Mouse (Mus musculus): Measurements from ENCODE around the gene Pla2g6. TPM values are rescaled to one million over a fixed set of nuclear protein-coding genes. Genes with fewer than 3 reads are reported as not detected.

Gene Pla2g6
- total RNA-seq (2014; rRNA removed), result 24.3 and 28.8 TPM in 2 replicates
- polyA plus RNA-seq (2015; fragmentation: Nextera tagmentation; extraction: Ambion mirVana), result 15.2 and 15.7 TPM in 2 replicates

DNA sequence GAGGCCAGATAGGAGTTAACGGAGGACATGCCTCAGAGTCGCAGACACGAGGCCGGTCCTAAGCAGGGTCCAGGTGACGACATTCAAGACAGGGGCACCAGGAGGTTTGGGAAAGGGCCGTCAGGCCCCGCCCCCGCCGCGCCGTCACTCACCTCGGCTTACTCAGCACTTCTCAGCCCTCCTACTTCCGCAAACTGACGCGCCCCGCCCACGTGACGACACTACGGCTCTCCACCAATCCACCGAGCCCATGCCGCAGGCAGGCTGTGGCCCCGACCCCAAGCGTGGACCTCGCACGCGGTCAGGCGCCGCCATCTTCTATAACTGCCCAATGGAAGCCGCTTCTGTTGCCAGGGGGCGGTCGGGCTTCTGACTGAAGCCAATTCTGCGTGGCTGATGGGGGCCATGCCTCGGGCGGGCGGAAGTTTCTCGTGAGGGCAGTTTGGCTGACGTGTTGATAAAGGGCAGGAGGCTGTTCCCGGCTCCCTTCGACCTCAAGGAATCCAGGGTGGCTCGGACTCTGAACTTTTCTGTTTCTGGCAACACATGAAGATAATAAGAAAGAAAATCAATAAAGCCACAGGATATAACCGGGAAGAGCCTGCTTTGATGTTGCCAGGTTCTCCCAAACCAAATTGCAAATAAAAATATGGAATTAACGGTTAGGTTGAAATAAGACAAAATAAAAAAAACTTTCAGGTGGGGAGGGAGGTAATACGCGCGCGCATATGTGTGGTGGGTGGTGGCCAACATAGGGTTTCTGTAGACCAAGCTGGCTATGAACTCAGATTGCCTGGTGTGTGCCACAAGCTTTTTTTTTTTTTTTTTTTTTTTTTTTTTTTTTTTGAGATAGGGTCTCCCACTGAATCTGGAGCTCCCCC lies at the start of gene Pla2g6:
Pla2g6 (minus strand) TSS at position 333 of the 881 bp plus-strand sequence.
- H3K27me3 ChIP-seq (ENCODE audit: insufficient read depth, low read length), result no peaks in the 10 kb centered on the region

DNA sequence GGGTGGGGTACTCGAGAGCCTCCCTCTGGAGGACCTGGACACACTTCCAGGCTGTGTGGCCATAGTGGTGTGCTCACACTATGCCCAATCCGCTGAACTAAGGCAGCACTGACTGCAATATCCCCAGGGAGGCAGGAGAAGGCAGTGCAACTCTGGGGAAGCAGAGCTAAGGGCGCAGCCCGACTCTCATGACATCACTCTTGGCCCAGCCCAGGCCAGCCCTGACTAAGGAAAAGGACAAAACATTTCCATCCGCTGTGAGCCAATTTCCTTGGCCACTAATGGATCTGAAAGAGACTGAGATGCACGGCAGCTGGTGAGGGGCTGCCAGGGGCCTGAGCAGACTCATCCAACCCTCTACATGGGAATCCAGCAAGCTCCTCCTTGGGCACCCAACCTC lies 49.5 kb upstream of the Pla2g6 start:
- peak; percentile 61 for DNase-seq (ENCODE audit: low spot score)
- no peak overlapping the region for H3K4me3 ChIP-seq (ENCODE audit: low read length)
- H3K9ac ChIP-seq (replicated peaks; ENCODE audit: low read length), result no peak overlapping the region
- no peak overlapping the region for H3K27ac ChIP-seq
- WGBS, result 75% methylated on average over 6 of the region's 6 CpGs
- H3K36me3 ChIP-seq (ENCODE audit: insufficient read depth, low read length), result peaks cover 30% of the 10 kb centered on the region; the same call in 1 of the 2 replicates
- no peaks in the 10 kb centered on the region for H3K27me3 ChIP-seq (ENCODE audit: insufficient read depth, low read length)
- peaks cover 3% of the 10 kb centered on the region; the same call in 1 of the 2 replicates for H3K4me1 ChIP-seq (ENCODE audit: insufficient read depth, low read length)
- H3K9me3 ChIP-seq (ENCODE audit: low read length), result no peaks in the 10 kb centered on the region
- TF ChIP-seq CTCF (IDR thresholded peaks at IDR 0.05; ENCODE audit: low read depth), result peak; percentile 45
- H3K4me2 ChIP-seq (ENCODE audit: low read depth, low read length), result no peak overlapping the region
- ATAC-seq, result peak; percentile 65

More for the DNA sequence above, at the start of gene Pla2g6:
- TF ChIP-seq CTCF (IDR thresholded peaks at IDR 0.05; ENCODE audit: low read depth), result 0 out of 2 replicates have a peak, but pooled peaks have one; percentile 13
- Histone ChIP-seq H3K4me1 (ENCODE audit: insufficient read depth, low read length) (peaks cover 17% of the 10 kb centered on the region), H3K4me2 (ENCODE audit: low read depth, low read length) (peak within 1 kb of the TSS; percentile 96), H3K9ac (replicated peaks; ENCODE audit: low read length) (peak within 1 kb of the TSS; percentile 74), H3K27ac (peak within 1 kb of the TSS; percentile 90), H3K36me3 (ENCODE audit: insufficient read depth, low read length) (no peaks in the 10 kb centered on the region), H3K9me3 (ENCODE audit: low read length) (no peaks in the 10 kb centered on the region), H3K4me3 (ENCODE audit: low read length) (peak within 1 kb of the TSS; percentile 49)
- DNase-seq (ENCODE audit: low spot score), result peak; percentile 99
- WGBS, result 5% methylated on average over 45 of the region's 46 CpGs
- peak; percentile 97 for ATAC-seq

DNA sequence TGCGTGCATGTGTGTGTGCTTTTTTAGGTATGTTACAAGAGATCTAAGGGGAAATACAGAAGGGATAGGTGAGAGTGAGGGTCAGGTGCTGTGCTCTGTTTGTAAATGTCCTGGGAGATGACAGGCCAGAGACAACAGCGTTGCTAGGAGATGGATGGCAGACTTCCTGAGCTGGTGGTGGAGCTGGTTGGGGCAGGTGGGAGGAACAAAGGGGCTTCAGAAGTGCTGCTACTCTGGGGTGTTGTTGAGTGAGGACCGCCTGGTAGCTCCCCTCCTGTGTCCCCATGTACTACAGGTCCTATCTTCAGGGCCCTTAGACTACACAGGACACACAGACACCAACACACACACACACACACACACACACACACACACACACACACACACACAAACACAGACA lies 46.6 kb upstream of the Pla2g6 start:
- WGBS, result 43% methylated on average over 3 of the region's 3 CpGs
- Histone ChIP-seq H3K36me3 (ENCODE audit: insufficient read depth, low read length) (peaks cover 38% of the 10 kb centered on the region; the same call in 1 of the 2 replicates), H3K9me3 (ENCODE audit: low read length) (no peaks in the 10 kb centered on the region), H3K27ac (no peak overlapping the region), H3K4me2 (ENCODE audit: low read depth, low read length) (no peak overlapping the region), H3K27me3 (ENCODE audit: insufficient read depth, low read length) (no peaks in the 10 kb centered on the region), H3K9ac (replicated peaks; ENCODE audit: low read length) (no peak overlapping the region), H3K4me1 (ENCODE audit: insufficient read depth, low read length) (no peaks in the 10 kb centered on the region), H3K4me3 (ENCODE audit: low read length) (no peak overlapping the region)
- ATAC-seq (no peak), DNase-seq (ENCODE audit: low spot score) (no peak)
- no peak for TF ChIP-seq CTCF (IDR thresholded peaks at IDR 0.05; ENCODE audit: low read depth)

DNA sequence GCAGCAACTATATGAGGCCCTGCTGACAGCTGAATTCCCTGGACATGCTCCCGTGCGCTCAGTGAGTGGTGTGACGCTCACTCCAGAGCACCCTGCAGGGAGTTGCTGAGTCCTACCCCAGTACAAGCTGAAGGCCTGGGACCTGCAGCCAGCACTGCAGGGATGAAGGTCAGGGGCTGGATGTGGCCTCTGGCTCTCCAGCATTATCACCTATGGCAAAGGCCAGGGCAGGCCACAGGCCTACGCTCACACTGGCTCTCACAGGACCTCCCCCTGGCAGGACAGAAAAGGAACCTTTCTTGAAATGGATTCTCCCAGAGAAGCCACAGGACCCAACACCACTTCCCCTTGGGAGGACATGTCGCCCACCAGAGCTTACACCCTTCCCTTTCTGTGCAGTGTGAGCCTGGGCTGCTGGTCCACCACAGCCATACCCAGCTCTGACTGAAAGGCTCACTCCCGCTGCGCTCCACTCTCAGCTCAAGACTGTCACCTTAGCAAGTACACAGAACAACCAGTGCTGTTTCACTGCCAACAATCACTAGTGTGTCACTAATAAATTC lies 42.2 kb upstream of the Pla2g6 start:
- no peak overlapping the region for H3K4me3 ChIP-seq (ENCODE audit: low read length)
- no peak for TF ChIP-seq CTCF (IDR thresholded peaks at IDR 0.05; ENCODE audit: low read depth)
- H3K9me3 ChIP-seq (ENCODE audit: low read length), result no peaks in the 10 kb centered on the region
- H3K27me3 ChIP-seq (ENCODE audit: insufficient read depth, low read length), result no peaks in the 10 kb centered on the region
- ATAC-seq (no peak), DNase-seq (ENCODE audit: low spot score) (no peak)
- peaks cover 53% of the 10 kb centered on the region for H3K36me3 ChIP-seq (ENCODE audit: insufficient read depth, low read length)
- H3K27ac ChIP-seq, result no peak overlapping the region
- WGBS, result 62% methylated on average over 7 of the region's 7 CpGs
- no peaks in the 10 kb centered on the region for H3K4me1 ChIP-seq (ENCODE audit: insufficient read depth, low read length)
- no peak overlapping the region; the same call in 1 of the 2 replicates for H3K9ac ChIP-seq (replicated peaks; ENCODE audit: low read length)
- no peak overlapping the region for H3K4me2 ChIP-seq (ENCODE audit: low read depth, low read length)

DNA sequence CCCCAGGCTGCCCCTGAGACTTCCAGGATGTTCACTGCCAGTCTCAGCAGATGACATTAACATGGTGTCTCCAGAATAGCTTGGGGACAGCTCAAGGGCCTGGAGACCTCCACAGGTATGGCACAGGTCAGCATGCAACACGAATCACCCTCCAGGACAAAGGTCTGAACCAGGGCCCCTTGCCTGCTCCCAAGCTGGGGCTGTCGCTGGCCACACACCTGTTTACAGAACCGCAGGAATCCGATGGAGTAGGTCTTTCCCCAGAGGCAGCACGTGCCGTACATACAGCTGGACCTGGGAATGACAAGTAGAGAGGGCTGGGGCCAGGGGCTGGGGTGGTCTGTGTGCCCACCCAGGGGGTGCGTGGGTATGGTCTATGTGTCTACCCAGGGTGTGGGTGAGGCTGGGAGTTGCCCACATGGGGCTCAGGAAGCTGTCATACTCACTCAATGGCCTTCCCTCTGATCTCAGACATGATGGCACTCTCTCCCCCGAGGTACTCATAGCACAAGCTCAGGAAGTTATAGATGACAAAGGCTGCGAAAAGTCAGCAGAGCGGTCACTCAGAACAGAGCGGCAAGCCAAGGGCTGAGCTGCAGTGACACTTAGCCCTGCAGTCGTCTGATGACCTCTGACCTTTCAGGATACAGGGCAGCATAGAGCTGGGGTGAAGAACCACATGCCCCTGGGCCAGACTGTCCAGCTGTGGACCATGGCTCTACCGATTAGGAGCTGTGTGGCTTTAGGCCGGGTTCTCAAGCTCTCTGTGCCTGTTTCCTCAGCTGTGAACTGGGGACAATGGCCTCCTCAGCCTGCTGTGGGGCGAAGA lies 41.5 kb upstream of the Pla2g6 start:
- Histone ChIP-seq H3K27me3 (ENCODE audit: insufficient read depth, low read length) (no peaks in the 10 kb centered on the region), H3K27ac (no peak overlapping the region), H3K4me3 (ENCODE audit: low read length) (no peak overlapping the region), H3K9me3 (ENCODE audit: low read length) (no peaks in the 10 kb centered on the region), H3K4me2 (ENCODE audit: low read depth, low read length) (no peak overlapping the region), H3K36me3 (ENCODE audit: insufficient read depth, low read length) (peaks cover 60% of the 10 kb centered on the region), H3K9ac (replicated peaks; ENCODE audit: low read length) (no peak overlapping the region; the same call in 1 of the 2 replicates), H3K4me1 (ENCODE audit: insufficient read depth, low read length) (no peaks in the 10 kb centered on the region)
- TF ChIP-seq CTCF (IDR thresholded peaks at IDR 0.05; ENCODE audit: low read depth), result no peak
- ATAC-seq (no peak), DNase-seq (ENCODE audit: low spot score) (no peak)
- WGBS, result 70% methylated on average over 15 of the region's 15 CpGs

DNA sequence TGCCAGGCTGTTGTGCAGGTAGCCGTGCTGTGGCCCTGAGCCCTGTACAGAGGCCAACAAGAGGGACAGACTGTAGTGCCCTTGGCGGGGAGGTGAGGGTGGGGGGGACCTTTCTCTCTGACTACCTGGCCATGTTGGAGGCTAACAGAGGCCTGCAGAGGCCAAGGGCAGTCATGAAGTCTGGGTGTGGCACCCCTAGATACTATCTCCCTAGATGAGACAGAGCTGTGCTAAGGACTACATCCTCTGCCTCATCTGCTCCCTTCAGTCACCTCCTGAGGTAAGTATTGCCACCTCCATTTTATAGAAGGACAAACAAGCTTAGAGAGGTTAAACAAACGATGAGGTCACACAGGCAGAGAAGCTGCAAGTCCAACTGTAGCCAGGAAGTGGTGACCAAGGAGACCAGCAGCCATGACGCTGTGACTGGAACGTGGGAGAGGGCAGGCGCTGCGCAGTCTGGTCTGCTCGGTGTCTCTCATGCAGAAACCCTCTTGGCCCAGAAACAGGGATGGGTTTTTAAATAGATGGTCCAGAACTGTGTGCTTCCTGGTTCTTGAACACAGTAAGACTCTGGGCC lies 40.8 kb upstream of the Pla2g6 start:
- Histone ChIP-seq H3K9ac (replicated peaks; ENCODE audit: low read length) (no peak overlapping the region), H3K4me3 (ENCODE audit: low read length) (no peak overlapping the region), H3K4me1 (ENCODE audit: insufficient read depth, low read length) (no peaks in the 10 kb centered on the region), H3K27ac (peak overlapping the region; percentile 18; the same call in 1 of the 2 replicates), H3K4me2 (ENCODE audit: low read depth, low read length) (no peak overlapping the region), H3K27me3 (ENCODE audit: insufficient read depth, low read length) (no peaks in the 10 kb centered on the region), H3K9me3 (ENCODE audit: low read length) (no peaks in the 10 kb centered on the region), H3K36me3 (ENCODE audit: insufficient read depth, low read length) (peaks cover 63% of the 10 kb centered on the region)
- DNase-seq (ENCODE audit: low spot score) (no peak), ATAC-seq (0 out of 2 replicates have a peak, but pooled peaks have one; percentile 9)
- TF ChIP-seq CTCF (IDR thresholded peaks at IDR 0.05; ENCODE audit: low read depth), result no peak
- 82% methylated on average over 8 of the region's 8 CpGs for WGBS

Data from hindbrain, postnatal 0 days (tissue).